Mouse (Mus musculus) liver, embryonic 14.5 days (tissue): ENCODE results near the gene Mtmr6. TPM values are rescaled to one million over a fixed set of nuclear protein-coding genes. Genes with fewer than 3 reads are reported as not detected.

Source experiments
- ATAC-seq: fragments of 200-750 bp; cut with Nextera tagmentation; 2 replicates; pipeline ENCODE4 v1.8.0; 2017; ENCODE audit warnings: moderate number of reproducible peaks, mild to moderate bottlenecking, moderate library complexity; ENCODE audit not compliant: insufficient read depth
- DNase-seq, 3 experiments: peaks; one replicate each; pipeline ENCODE4 v3.0.0-alpha.2; 2012 to 2013; ENCODE audit warnings: low read depth in 3 of 3, low spot score in 3 of 3
- H3K27ac ChIP-seq: fragments of 300-500 bp; sonication (generic); 2 replicates; pipeline ENCODE4 v1.5.1; 2014; ENCODE audit warnings: moderate library complexity, mild to moderate bottlenecking, control low read depth, inconsistent platforms
- H3K27me3 ChIP-seq: fragments of 300-500 bp; sonication (generic); 2 replicates; pipeline ENCODE4 v1.6.1; 2014; ENCODE audit warnings: mild to moderate bottlenecking, low read length, moderate library complexity; ENCODE audit not compliant: control insufficient read depth, insufficient read depth
- H3K36me3 ChIP-seq: fragments of 300-500 bp; sonication (generic); replicated peaks from 2 replicates; pipeline ENCODE4 v1.6.1; 2014; ENCODE audit warnings: low read depth; ENCODE audit not compliant: control insufficient read depth, insufficient read depth
- H3K4me1 ChIP-seq, 2 experiments: fragments of 200-500 bp in 1 of 2; fragments of 300-500 bp in 1 of 2; sonication (generic) in 1 of 2; replicated peaks; 2 replicates each; pipeline ENCODE4 v1.6.1; 2012 to 2014; ENCODE audit warnings: antibody characterized with exemption in 1 of 2, inconsistent platforms in 1 of 2, low read length in 1 of 2; ENCODE audit not compliant: control insufficient read depth in 2 of 2, insufficient read depth in 2 of 2
- H3K4me2 ChIP-seq: fragments of 300-500 bp; sonication (generic); 2 replicates; pipeline ENCODE4 v1.6.1; 2014; ENCODE audit warnings: low read depth, mild to moderate bottlenecking, control low read depth, moderate library complexity
- H3K4me3 ChIP-seq, 2 experiments: fragments of 200-500 bp in 1 of 2; fragments of 300-500 bp in 1 of 2; sonication (generic) in 1 of 2; 2 replicates each; pipeline ENCODE4 v1.5.1; 2012 to 2014; ENCODE audit warnings: low read depth in 2 of 2, low read length in 2 of 2, mild to moderate bottlenecking in 2 of 2, control low read depth in 1 of 2, inconsistent platforms in 1 of 2, moderate library complexity in 1 of 2; ENCODE audit not compliant: insufficient read depth in 1 of 2
- H3K9ac ChIP-seq: fragments of 300-500 bp; sonication (generic); replicated peaks from 2 replicates; pipeline ENCODE4 v1.6.1; 2014; ENCODE audit warnings: mild to moderate bottlenecking, control low read depth, moderate library complexity
- H3K9me3 ChIP-seq: fragments of 300-500 bp; sonication (generic); 2 replicates; pipeline ENCODE4 v1.6.1; 2016; ENCODE audit warnings: low read length, mixed read lengths; ENCODE audit not compliant: control insufficient read depth
- CTCF ChIP-seq: IDR thresholded peaks from 2 replicates; pipeline ENCODE4 v1.5.1; 2016; ENCODE audit warnings: antibody characterized with exemption, low read depth, control low read depth
- EP300 ChIP-seq: IDR thresholded peaks from 2 replicates; pipeline ENCODE4 v1.6.1; 2016; ENCODE audit warnings: antibody characterized with exemption, low read depth
- WGBS: fragments of 180-500 bp; shearing (Covaris S2); extraction: QIAGEN DNeasy Blood & Tissue Kit; methylation state at CpG from one replicate; pipeline ENCODE4 v1.1.7; 2014; ENCODE audit not compliant: insufficient replicate concordance; 5-methylcytosine and 5-hydroxymethylcytosine counted together
- polyA plus RNA-seq, 2 experiments: library from polyadenylated mRNA; depleted of rRNA in 1 of 2; stranded (reverse) in 1 of 2; unstranded in 1 of 2; fragments of >200 nt; fragmentation: Nextera tagmentation in 1 of 2; extraction: Ambion mirVana in 1 of 2; gene quantifications; 2 replicates each; pipeline versions ENCODE4 v1.2.1 to v1.2.3; 2012 to 2014

Mtmr6 gene
- polyA plus RNA-seq, 2 experiments = 7.8 to 13.4 TPM

GRCm38 (mm10) chr14:60295531-60295930 lies 30.5 kb downstream of the Mtmr6 start:
- H3K27me3 ChIP-seq = no peaks in the 10 kb centered on the region
- no peak overlapping the region for H3K4me3 ChIP-seq
- no peak for DNase-seq
- H3K27ac ChIP-seq = no peak overlapping the region
- WGBS = 70% methylated on average over 1 of the region's 1 CpGs
- H3K9me3 ChIP-seq = no peaks in the 10 kb centered on the region
- ATAC-seq = no peak
- no peaks in the 10 kb centered on the region; the same call in none of the 2 replicates for H3K36me3 ChIP-seq
- H3K9ac ChIP-seq = no peak overlapping the region
- 0 out of 4 replicates have a peak, but pooled peaks cover 0 to 1% of the 10 kb centered on the region in 2 experiments for H3K4me1 ChIP-seq
- H3K4me2 ChIP-seq = no peak overlapping the region
- TF ChIP-seq EP300 (no peak), CTCF (no peak)

GRCm38 (mm10) chr14:60300224-60300991 lies 35.4 kb downstream of the Mtmr6 start:
- ATAC-seq = no peak
- no peak for TF ChIP-seq CTCF
- H3K4me3 ChIP-seq = no peak overlapping the region
- H3K4me2 ChIP-seq = no peak overlapping the region
- no peaks in the 10 kb centered on the region for H3K27me3 ChIP-seq
- DNase-seq = no peak
- peaks cover 10% of the 10 kb centered on the region for H3K36me3 ChIP-seq
- H3K9me3 ChIP-seq = no peaks in the 10 kb centered on the region
- WGBS = 83% methylated on average over 14 of the region's 14 CpGs
- H3K27ac ChIP-seq = no peak overlapping the region
- no peaks in the 10 kb centered on the region for H3K4me1 ChIP-seq
- H3K9ac ChIP-seq = no peak overlapping the region

DNA sequence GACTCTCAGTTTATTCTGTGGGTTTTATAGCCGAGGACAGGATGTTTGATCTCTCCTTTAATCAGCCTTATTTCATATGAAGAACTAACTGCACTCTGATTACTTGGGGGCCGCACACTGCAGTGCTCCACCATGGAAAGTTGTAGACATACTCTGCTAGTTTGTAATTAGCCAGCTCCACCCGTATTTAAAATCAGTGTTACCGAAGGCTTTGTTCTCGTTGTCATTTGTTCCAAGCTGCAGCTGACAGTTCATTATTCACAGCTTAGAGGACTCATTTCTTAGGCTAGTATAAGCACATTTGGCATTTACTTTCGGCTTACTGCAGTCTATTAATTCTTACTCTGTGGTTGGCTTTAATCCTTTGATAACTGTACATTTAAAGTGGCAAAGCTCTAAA lies 36.0 kb downstream of the Mtmr6 start:
- peaks cover 10% of the 10 kb centered on the region for H3K36me3 ChIP-seq
- ATAC-seq = no peak

DNA sequence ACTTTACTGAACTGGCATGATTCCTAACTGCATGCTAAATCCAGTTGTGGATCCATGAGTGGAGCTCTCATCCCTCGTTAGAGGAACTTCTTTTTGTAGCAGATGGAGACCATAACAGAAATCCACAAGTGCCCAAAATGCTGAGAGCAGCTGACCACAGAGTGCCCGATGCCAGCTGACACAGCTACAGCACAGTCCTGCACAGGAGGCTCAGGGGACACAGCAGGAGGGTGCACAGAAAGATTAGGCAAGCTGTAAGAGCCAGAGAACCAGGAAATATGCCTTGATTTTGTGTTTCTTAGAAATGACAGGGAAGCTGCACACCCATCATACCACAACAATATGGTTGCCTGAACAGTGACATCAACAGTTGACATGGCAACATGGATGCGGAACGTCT lies 37.4 kb downstream of the Mtmr6 start:
- Histone ChIP-seq H3K4me3 (no peak overlapping the region), H3K9me3 (no peaks in the 10 kb centered on the region), H3K9ac (no peak overlapping the region), H3K4me2 (no peak overlapping the region), H3K36me3 (peaks cover 10% of the 10 kb centered on the region), H3K27me3 (no peaks in the 10 kb centered on the region), H3K4me1 (no peaks in the 10 kb centered on the region), H3K27ac (no peak overlapping the region)
- no peak for DNase-seq
- no peak for TF ChIP-seq EP300
- no peak for TF ChIP-seq CTCF
- no peak for ATAC-seq
- WGBS = 70% methylated on average over 4 of the region's 4 CpGs

More for the DNA sequence above, 36.0 kb downstream of the Mtmr6 start:
- WGBS = 78% methylated on average over 6 of the region's 6 CpGs
- Histone ChIP-seq H3K27me3 (no peaks in the 10 kb centered on the region), H3K27ac (no peak overlapping the region), H3K9ac (no peak overlapping the region), H3K9me3 (no peaks in the 10 kb centered on the region), H3K4me3 (no peak overlapping the region), H3K4me2 (no peak overlapping the region), H3K4me1 (no peaks in the 10 kb centered on the region)
- TF ChIP-seq EP300 (no peak), CTCF (no peak)
- DNase-seq = no peak

DNA sequence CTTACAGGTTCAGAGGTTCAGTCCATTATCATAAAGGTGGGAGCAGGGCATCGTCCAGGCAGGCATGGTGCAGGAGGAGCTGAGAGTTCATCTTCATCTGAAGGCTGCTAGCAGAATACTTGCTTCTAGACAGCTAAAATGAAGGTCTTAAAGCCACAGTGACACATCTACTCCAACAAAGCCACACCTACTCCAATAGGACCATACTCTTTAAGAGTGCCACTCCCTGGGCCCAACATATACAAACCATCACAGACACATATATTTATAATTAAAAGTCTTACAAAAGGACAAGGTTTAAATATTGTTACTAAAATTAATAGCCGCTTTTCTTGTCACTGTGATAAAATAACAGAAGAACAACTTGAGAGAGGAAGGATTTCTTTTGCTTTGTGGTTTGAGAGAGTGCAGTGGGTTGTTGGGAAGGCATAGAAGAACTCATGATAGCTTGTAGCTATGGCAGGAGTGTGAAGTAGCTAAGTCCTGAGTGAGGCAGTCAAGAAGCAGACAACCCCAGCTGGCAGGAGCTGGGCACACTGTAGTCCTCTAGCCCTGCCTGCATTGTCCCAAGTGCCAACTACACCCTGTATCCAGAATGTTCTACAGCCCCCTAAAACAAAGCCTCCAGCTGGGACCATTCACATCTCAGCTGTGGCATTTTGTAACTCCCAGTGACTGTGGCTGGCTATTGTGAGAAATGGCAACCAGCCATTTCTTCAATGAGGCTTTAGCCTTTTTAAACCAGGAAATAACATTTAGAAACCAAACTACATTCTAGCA lies 39.6 kb downstream of the Mtmr6 start:
- DNase-seq (no peak), ATAC-seq (no peak)
- H3K9ac ChIP-seq = no peak overlapping the region
- TF ChIP-seq EP300 (no peak), CTCF (no peak)
- H3K27ac ChIP-seq = no peak overlapping the region
- WGBS = 69% methylated on average over 2 of the region's 2 CpGs
- no peaks in the 10 kb centered on the region for H3K9me3 ChIP-seq
- peaks cover 10% of the 10 kb centered on the region for H3K36me3 ChIP-seq
- H3K27me3 ChIP-seq = no peaks in the 10 kb centered on the region
- H3K4me2 ChIP-seq = no peak overlapping the region
- no peaks in the 10 kb centered on the region for H3K4me1 ChIP-seq
- H3K4me3 ChIP-seq = no peak overlapping the region
